Mouse (Mus musculus) adrenal gland, postnatal 25 days (tissue): ENCODE results near the gene Vmn1r178. TPM values are rescaled to one million over a fixed set of nuclear protein-coding genes. Genes with fewer than 3 reads are reported as not detected.
"Not testable (repeated sequence)": the region's sequence is repeated elsewhere in the genome, so short reads cannot be mapped to it uniquely, and the experiment has no call there.

Source experiments
- DNase-seq: peaks from one replicate; pipeline ENCODE4 v3.0.0; 2021; ENCODE audit warnings: mixed read lengths
- long read RNA-seq: library from polyadenylated mRNA; stranded (forward); transcript quantifications from one replicate; pipeline ENCODE4 v2.0.0, GENCODE M21; 2021
- total RNA-seq: library from RNA; stranded (reverse); gene quantifications from 2 replicates; pipeline ENCODE4 v1.2.3, GENCODE M21; 2021

Gene Vmn1r178
- not detected in 2 replicates for total RNA-seq
- long read RNA-seq, result 0 reads

- DNase-seq, result no peak
These were observed at the start of gene Vmn1r178 for GRCm38 (mm10) chr7:23891709-23892108. Gene Vmn1r178, plus strand, starts transcription at chr7:23892009.

GRCm38 (mm10) chr7:23866349-23866748 lies 25.5 kb upstream of the Vmn1r178 start, which contains the start of gene Vmn1r177:
Gene Vmn1r177, minus strand, starts transcription at chr7:23866449.
- not testable (repeated sequence) for DNase-seq

- DNase-seq, result not testable (repeated sequence)
These were observed 14.9 kb upstream of the Vmn1r178 start for GRCm38 (mm10) chr7:23876918-23877317.

GRCm38 (mm10) chr7:23926678-23927077 lies 34.9 kb downstream of the Vmn1r178 start, which contains the start of gene Vmn1r179:
Gene Vmn1r179, plus strand, starts transcription at chr7:23926978.
- no peak for DNase-seq

Other genes with a start within 250 kb of the Vmn1r178 start
- not detected in 2 replicates for gene Vmn1r172, start 233.7 kb upstream of the Vmn1r178 start, total RNA-seq
- not detected in 2 replicates for gene Vmn1r173, start 191.3 kb upstream of the Vmn1r178 start, total RNA-seq
- not detected in 2 replicates for gene Vmn1r174, start 139.7 kb upstream of the Vmn1r178 start, total RNA-seq
- gene Vmn1r175, start 81.4 kb upstream of the Vmn1r178 start, total RNA-seq, result not detected in 2 replicates
- not detected in 2 replicates for gene Vmn1r176, start 54.6 kb upstream of the Vmn1r178 start, total RNA-seq
- not detected in 2 replicates for gene Vmn1r177, start 25.6 kb upstream of the Vmn1r178 start, total RNA-seq
- gene Vmn1r179, start 35.0 kb downstream of the Vmn1r178 start, total RNA-seq, result not detected in 2 replicates
- gene Vmn1r180, start 58.6 kb downstream of the Vmn1r178 start, total RNA-seq, result not detected in 2 replicates
- not detected in 2 replicates for gene Vmn1r181, start 82.6 kb downstream of the Vmn1r178 start, total RNA-seq
- gene V1rd19, start 109.7 kb downstream of the Vmn1r178 start, total RNA-seq, result not detected in 2 replicates
- gene Vmn1r183, start 161.2 kb downstream of the Vmn1r178 start, total RNA-seq, result not detected in 2 replicates
- 26.6 and 27.0 TPM in 2 replicates for gene Zfp180, start 189.9 kb downstream of the Vmn1r178 start, total RNA-seq
- gene Zfp112, start 220.3 kb downstream of the Vmn1r178 start, total RNA-seq, result 5.4 and 6.1 TPM in 2 replicates
- gene Zfp235, start 242.2 kb downstream of the Vmn1r178 start, total RNA-seq, result 11.1 and 11.3 TPM in 2 replicates